Mouse (Mus musculus) embryonic facial prominence, embryonic 13.5 days (tissue): ENCODE measurements around the gene Map2k6. TPM values are rescaled to one million over a fixed set of nuclear protein-coding genes. Genes with fewer than 3 reads are reported as not detected.
A peak's percentile ranks its signal among the peaks of the same experiment; 100 is the strongest.

Experiments used
- ATAC-seq: fragments of 200-750 bp; cut with Nextera tagmentation; 2 replicates; pipeline ENCODE4 v1.8.0; 2017; ENCODE audit warnings: low read depth; ENCODE audit not compliant: insufficient number of reproducible peaks, insufficient read depth, low FRiP score, low TSS enrichment
- H3K27ac ChIP-seq: fragments of 300-500 bp; sonication (generic); 2 replicates; pipeline ENCODE4 v1.5.1; 2015; ENCODE audit warnings: moderate library complexity, mild to moderate bottlenecking, inconsistent platforms
- H3K27me3 ChIP-seq: fragments of 300-500 bp; sonication (generic); 2 replicates; pipeline ENCODE4 v1.6.1; 2015; ENCODE audit warnings: mild to moderate bottlenecking, inconsistent platforms
- H3K36me3 ChIP-seq: fragments of 300-500 bp; sonication (generic); 2 replicates; pipeline ENCODE4 v1.6.1; 2015; ENCODE audit warnings: mild to moderate bottlenecking, inconsistent platforms
- H3K4me1 ChIP-seq: fragments of 300-500 bp; sonication (generic); 2 replicates; pipeline ENCODE4 v1.6.1; 2015; ENCODE audit warnings: inconsistent platforms
- H3K4me2 ChIP-seq: fragments of 300-500 bp; sonication (generic); 2 replicates; pipeline ENCODE4 v1.6.1; 2015; ENCODE audit warnings: moderate library complexity, mild to moderate bottlenecking, inconsistent platforms
- H3K4me3 ChIP-seq: fragments of 300-500 bp; sonication (generic); 2 replicates; pipeline ENCODE4 v1.5.1; 2015; ENCODE audit warnings: mild to moderate bottlenecking, inconsistent platforms
- H3K9ac ChIP-seq: fragments of 300-500 bp; sonication (generic); 2 replicates; pipeline ENCODE4 v1.6.1; 2015; ENCODE audit warnings: mild to moderate bottlenecking, inconsistent platforms
- H3K9me3 ChIP-seq: fragments of 300-500 bp; sonication (generic); 2 replicates; pipeline ENCODE4 v1.6.1; 2016; ENCODE audit warnings: inconsistent platforms
- WGBS: fragments of 180-500 bp; shearing (Covaris S2); methylation state at CpG from one replicate; pipeline ENCODE4 v1.1.7; 2015; ENCODE audit warnings: mixed read lengths; 5-methylcytosine and 5-hydroxymethylcytosine counted together
- polyA plus RNA-seq: library from polyadenylated mRNA; unstranded; fragments of >200 nt; fragmentation: Nextera tagmentation; extraction: Ambion mirVana; gene quantifications from 2 replicates; pipeline ENCODE4 v1.2.1, GENCODE M21; 2015

Gene Map2k6
- polyA plus RNA-seq, 1 experiment from 2014 or later = 38.1 TPM

DNA sequence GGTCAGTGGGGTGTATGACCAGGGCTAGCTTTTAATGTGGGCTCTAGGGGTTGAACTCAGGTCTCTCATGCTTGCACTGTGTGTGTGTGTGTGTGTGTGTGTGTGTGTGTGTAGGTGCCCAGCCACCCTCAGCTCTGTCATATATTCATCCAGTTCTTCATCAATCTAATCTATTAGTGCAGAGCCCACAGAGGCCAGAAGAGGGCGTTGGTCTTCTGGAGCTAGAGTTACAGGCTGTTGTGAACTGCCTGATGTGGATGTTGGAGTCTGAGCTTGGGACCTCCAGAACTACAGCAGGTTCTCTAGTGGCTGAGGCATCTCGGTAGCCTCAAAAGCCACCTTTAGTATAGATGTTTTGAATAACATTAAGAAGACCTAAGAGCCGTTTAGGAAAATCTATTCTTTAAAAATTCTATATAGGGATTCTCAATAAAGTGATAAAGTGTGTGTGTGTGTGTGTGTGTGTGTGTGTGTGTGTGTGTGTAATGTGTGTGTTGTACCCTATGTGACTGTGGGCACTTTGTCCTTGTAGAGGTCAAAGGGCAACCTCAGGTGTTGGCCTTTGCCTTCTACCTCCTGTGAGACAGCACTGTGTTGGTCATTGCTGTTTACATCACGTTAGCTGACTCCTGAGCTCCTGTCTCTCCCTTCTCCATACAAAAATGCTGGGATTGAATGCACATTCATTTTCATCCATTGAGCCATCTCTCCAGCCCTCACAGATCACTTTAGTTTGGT lies 96.6 kb downstream of the Map2k6 start:
- Histone ChIP-seq H3K4me2 (no peak overlapping the region), H3K36me3 (peaks cover 77% of the 10 kb centered on the region), H3K27me3 (no peaks in the 10 kb centered on the region), H3K9me3 (peaks cover 3% of the 10 kb centered on the region; the same call in 1 of the 2 replicates), H3K27ac (no peak overlapping the region), H3K4me3 (no peak overlapping the region), H3K4me1 (no peaks in the 10 kb centered on the region), H3K9ac (no peak overlapping the region)
- no peak for ATAC-seq
- 80% methylated on average over 4 of the region's 4 CpGs for WGBS

GRCm38 (mm10) chr11:110496061-110496446 lies 97.1 kb downstream of the Map2k6 start:
- Histone ChIP-seq H3K4me2 (no peak overlapping the region), H3K9ac (no peak overlapping the region), H3K4me3 (no peak overlapping the region), H3K27ac (no peak overlapping the region), H3K9me3 (peaks cover 3% of the 10 kb centered on the region; the same call in 1 of the 2 replicates), H3K36me3 (peaks cover 80% of the 10 kb centered on the region), H3K27me3 (no peaks in the 10 kb centered on the region), H3K4me1 (no peaks in the 10 kb centered on the region)
- WGBS = 55% methylated on average over 12 of the region's 12 CpGs
- ATAC-seq = no peak

DNA sequence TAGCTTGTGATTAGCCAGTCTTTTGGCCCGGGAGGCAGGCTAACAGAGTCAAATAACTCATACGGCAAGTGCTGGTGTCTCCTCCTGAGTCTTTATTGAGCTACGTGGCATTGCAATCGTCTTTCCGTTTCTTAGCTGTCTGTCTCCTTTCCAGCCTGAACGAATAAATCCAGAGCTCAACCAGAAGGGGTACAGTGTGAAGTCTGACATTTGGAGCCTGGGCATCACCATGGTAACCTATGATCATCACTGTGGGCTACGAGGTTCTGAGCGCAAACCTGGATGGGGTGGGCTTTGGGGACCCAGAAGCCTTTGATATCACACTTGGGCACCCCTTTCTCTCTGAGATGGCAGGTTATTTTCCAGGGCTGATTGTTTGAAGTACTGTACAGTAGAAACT lies 98.8 kb downstream of the Map2k6 start:
- Histone ChIP-seq H3K9me3 (no peaks in the 10 kb centered on the region), H3K36me3 (peaks cover 77% of the 10 kb centered on the region), H3K4me1 (no peaks in the 10 kb centered on the region), H3K27me3 (no peaks in the 10 kb centered on the region), H3K9ac (no peak overlapping the region), H3K4me2 (no peak overlapping the region), H3K27ac (no peak overlapping the region), H3K4me3 (no peak overlapping the region)
- whole genome bisulfite sequencing = 90% methylated on average over 8 of the region's 8 CpGs
- no peak for ATAC-seq

GRCm38 (mm10) chr11:110498651-110499213 lies 99.8 kb downstream of the Map2k6 start:
- no peak for ATAC-seq
- H3K36me3 ChIP-seq = peaks cover 72% of the 10 kb centered on the region
- WGBS = 64% methylated on average over 6 of the region's 6 CpGs

DNA sequence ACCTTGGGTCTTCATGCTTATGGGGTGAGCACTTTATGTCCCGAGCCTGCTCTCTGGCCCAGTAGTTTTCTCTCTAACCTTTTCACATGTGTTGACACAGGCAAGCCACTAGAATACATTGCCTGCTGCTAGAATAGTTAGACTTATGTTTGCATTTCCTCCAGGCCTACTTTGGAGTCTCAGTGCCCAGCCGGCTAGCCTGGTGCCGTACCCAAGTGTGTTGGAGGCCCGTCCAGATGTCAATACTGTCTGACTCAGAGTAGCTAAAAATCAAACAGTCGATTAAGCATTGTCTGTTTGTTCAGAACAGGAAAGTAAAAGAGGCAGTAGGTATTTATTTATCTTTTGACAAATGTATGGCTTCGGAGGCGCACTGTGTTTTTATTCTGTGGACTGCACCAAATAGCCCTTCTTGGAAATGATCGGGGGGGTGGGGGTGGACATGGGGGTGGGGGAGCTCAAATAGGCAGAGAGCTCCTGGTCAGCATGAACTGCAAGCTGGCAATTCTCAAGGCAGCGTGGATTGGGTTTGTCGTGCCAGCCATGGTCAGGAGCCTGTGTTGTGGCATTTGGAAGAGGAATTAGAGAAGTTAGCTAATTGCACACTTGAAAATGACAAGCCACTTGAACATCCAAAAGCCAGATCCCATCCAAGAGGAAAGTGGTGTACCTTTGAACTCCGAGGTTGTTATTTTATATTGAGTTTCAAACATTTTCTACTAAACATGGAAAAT lies 104.2 kb downstream of the Map2k6 start:
- Histone ChIP-seq H3K4me2 (no peak overlapping the region), H3K27ac (no peak overlapping the region), H3K27me3 (no peaks in the 10 kb centered on the region), H3K4me1 (no peaks in the 10 kb centered on the region), H3K9ac (no peak overlapping the region), H3K9me3 (no peaks in the 10 kb centered on the region), H3K36me3 (peaks cover 66% of the 10 kb centered on the region), H3K4me3 (no peak overlapping the region)
- no peak for ATAC-seq
- WGBS = 91% methylated on average over 11 of the region's 11 CpGs

More at GRCm38 (mm10) chr11:110498651-110499213, 99.8 kb downstream of the Map2k6 start:
- Histone ChIP-seq H3K9ac (no peak overlapping the region), H3K27me3 (no peaks in the 10 kb centered on the region), H3K4me3 (no peak overlapping the region), H3K9me3 (no peaks in the 10 kb centered on the region), H3K4me1 (no peaks in the 10 kb centered on the region), H3K4me2 (no peak overlapping the region), H3K27ac (no peak overlapping the region)

GRCm38 (mm10) chr11:110511466-110511865 lies 112.5 kb downstream of the Map2k6 start:
- WGBS = 95% methylated on average over 7 of the region's 7 CpGs
- Histone ChIP-seq H3K4me3 (no peak overlapping the region), H3K9ac (no peak overlapping the region), H3K9me3 (no peaks in the 10 kb centered on the region), H3K27ac (no peak overlapping the region), H3K36me3 (peaks cover 72% of the 10 kb centered on the region), H3K27me3 (no peaks in the 10 kb centered on the region), H3K4me2 (no peak overlapping the region), H3K4me1 (no peaks in the 10 kb centered on the region)
- ATAC-seq = no peak

DNA sequence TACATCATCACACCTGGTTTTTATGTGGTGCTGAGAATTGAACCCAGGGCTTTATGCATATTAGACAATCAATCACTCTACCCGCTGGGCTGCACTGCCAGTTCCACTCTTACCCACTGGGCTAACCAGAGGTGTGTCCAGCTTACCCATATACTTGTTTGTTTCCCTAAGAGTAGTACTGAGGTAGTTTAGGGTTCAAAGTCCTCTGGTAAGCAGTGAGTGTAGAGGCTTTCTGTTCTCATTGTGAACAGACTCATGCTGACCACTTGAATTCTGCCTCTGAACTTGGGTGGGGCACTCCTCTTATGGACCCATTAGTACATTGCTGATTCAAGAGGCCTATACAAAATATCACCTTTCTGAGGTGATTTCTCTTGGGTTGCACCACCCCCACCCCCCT lies 119.7 kb downstream of the Map2k6 start:
- no peak overlapping the region for H3K27ac ChIP-seq
- no peak overlapping the region for H3K4me2 ChIP-seq
- no peak overlapping the region for H3K9ac ChIP-seq
- no peaks in the 10 kb centered on the region for H3K27me3 ChIP-seq
- 0 out of 2 replicates have a peak, but pooled peaks cover 2% of the 10 kb centered on the region for H3K9me3 ChIP-seq
- ATAC-seq = no peak
- H3K4me3 ChIP-seq = no peak overlapping the region
- H3K4me1 ChIP-seq = no peaks in the 10 kb centered on the region
- H3K36me3 ChIP-seq = peaks cover 57% of the 10 kb centered on the region
- 96% methylated on average over 1 of the region's 1 CpGs for WGBS

- WGBS = 86% methylated on average over 2 of the region's 2 CpGs
Measured at GRCm38 (mm10) chr11:110522906-110523305, 124.0 kb downstream of the Map2k6 start.

DNA sequence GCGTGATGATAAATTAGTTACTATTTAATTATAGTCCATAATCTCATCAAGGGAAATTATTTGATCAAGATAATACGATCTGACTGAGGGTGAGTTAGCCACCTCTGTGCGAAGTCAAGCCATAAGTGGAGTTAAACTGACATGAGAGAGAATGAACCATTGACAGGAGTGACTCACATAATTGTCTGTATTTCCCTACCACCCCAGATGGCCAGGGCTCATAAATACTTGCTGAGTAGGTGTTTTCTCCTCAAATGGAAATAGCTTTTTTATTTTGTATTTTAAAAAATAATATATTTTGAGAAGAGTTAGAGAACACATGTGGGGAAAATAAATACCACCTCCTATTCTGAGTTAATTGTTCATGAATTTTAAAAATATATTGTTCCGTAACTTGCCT lies 127.2 kb downstream of the Map2k6 start:
- no peak overlapping the region for H3K27ac ChIP-seq
- ATAC-seq = no peak
- no peak overlapping the region for H3K9ac ChIP-seq
- no peaks in the 10 kb centered on the region for H3K4me1 ChIP-seq
- no peak overlapping the region for H3K4me3 ChIP-seq
- H3K4me2 ChIP-seq = no peak overlapping the region
- peaks cover 16% of the 10 kb centered on the region for H3K36me3 ChIP-seq
- H3K27me3 ChIP-seq = no peaks in the 10 kb centered on the region
- no peaks in the 10 kb centered on the region for H3K9me3 ChIP-seq
- WGBS = 92% methylated on average over 4 of the region's 4 CpGs

More at GRCm38 (mm10) chr11:110522906-110523305, 124.0 kb downstream of the Map2k6 start:
- no peaks in the 10 kb centered on the region for H3K4me1 ChIP-seq
- no peak overlapping the region for H3K4me3 ChIP-seq
- no peak overlapping the region for H3K27ac ChIP-seq
- peaks cover 45% of the 10 kb centered on the region for H3K36me3 ChIP-seq
- H3K9me3 ChIP-seq = 0 out of 2 replicates have a peak, but pooled peaks cover 2% of the 10 kb centered on the region
- H3K9ac ChIP-seq = no peak overlapping the region
- no peaks in the 10 kb centered on the region for H3K27me3 ChIP-seq
- no peak overlapping the region for H3K4me2 ChIP-seq
- ATAC-seq = no peak

GRCm38 (mm10) chr11:110531087-110531486 lies 132.2 kb downstream of the Map2k6 start:
- 52% methylated on average over 7 of the region's 7 CpGs for WGBS
- Histone ChIP-seq H3K4me3 (no peak overlapping the region), H3K4me2 (no peak overlapping the region), H3K9ac (no peak overlapping the region), H3K36me3 (peaks cover 4% of the 10 kb centered on the region; the same call in 1 of the 2 replicates), H3K9me3 (no peaks in the 10 kb centered on the region), H3K27ac (no peak overlapping the region), H3K27me3 (no peaks in the 10 kb centered on the region), H3K4me1 (peaks cover 19% of the 10 kb centered on the region)
- no peak for ATAC-seq

DNA sequence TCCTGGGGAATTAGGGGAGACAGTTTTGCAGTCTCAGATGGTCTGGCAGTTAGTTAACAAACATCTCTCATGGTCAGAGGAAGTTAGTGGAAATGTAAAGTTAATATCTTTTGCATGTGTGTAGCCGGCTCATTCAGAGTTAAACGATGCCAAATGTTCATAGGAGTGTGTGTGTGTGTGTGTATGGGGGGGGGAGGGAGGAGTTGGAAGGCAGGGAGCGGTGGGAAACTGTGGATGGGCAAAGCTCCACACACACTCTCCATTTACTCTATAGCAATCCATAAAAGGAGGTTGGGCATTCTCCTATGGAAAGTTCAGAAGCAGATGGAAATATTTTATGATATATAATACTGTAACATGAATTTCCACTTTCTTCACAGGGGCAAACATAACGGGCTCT lies 135.9 kb downstream of the Map2k6 start:
- Histone ChIP-seq H3K4me2 (peak overlapping the region; percentile 41), H3K4me1 (peaks cover 22% of the 10 kb centered on the region), H3K4me3 (no peak overlapping the region; the same call in 1 of the 2 replicates), H3K9ac (no peak overlapping the region), H3K27me3 (no peaks in the 10 kb centered on the region), H3K9me3 (no peaks in the 10 kb centered on the region), H3K27ac (peak overlapping the region; percentile 78), H3K36me3 (no peaks in the 10 kb centered on the region)
- 24% methylated on average over 4 of the region's 4 CpGs for WGBS
- ATAC-seq = peak; percentile 62; the same call in 1 of the 2 replicates
